Mouse (Mus musculus) thymus, adult 2 months (tissue): ENCODE measurements around the gene Olfr1135.

Source experiments
- CTCF ChIP-seq: fragments of 200-500 bp; IDR thresholded peaks from 2 replicates; pipeline ENCODE4 v1.5.1; 2012; ENCODE audit warnings: mild to moderate bottlenecking, control low read depth, low read length, moderate library complexity, borderline replicate concordance; ENCODE audit not compliant: control insufficient read depth, poor library complexity, insufficient read depth; ENCODE audit errors: extremely low read depth
- POLR2A ChIP-seq: fragments of 200-500 bp; IDR thresholded peaks from 2 replicates; pipeline ENCODE4 v1.6.1; 2012; ENCODE audit warnings: mild to moderate bottlenecking, low read length, control low read depth, moderate library complexity; ENCODE audit not compliant: control insufficient read depth, poor library complexity, insufficient read depth; ENCODE audit errors: extremely low read depth

DNA sequence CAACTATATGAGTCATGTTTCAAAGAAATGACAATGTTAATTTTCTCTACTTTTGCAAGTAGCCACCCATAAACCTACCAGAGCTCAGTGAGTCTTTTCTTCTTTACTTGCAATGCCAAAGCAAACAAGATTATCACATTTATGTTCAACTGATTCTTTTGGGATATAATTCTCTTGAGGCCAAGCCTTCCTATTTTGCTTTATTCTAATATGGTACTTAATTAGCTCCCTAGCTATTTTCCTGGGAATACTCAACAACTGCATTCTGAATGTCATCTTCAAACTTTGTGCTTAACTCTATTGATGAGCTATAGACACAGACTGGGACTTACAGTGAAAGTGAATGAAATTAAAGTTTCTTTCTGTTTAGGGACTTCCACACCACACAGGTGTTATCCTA, 39.6 kb upstream of the Olfr1135 start, which contains the start of gene Olfr1137:
- TF ChIP-seq CTCF (no peak), POLR2A (no peak)
